Mouse (Mus musculus): ENCODE results near the gene Diablo. TPM values are rescaled to one million over a fixed set of nuclear protein-coding genes. Genes with fewer than 3 reads are reported as not detected.

Gene Diablo
- polyA plus RNA-seq, 2 experiments: 85.2 to 97.4 TPM

DNA sequence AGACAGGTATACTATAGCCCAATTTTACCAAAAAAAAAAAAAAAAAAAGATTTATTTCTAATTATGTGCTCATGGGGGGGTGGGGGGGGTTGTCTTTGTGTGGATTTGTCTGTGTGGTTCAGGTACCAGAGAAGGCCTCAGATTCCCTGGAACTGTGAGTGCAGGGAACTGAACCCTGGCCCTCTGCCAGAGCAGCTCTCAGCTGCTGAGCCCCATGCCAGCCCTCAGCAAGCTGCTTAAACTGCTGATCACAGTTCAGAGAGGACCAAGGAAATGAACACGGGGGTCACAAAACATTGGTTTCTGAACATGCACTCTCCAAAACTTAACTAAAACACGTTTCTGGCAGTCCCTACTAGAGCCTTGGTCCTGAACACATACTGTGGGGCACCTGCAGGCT lies 32.5 kb upstream of the Diablo start:
- Histone ChIP-seq H3K9me3 (ENCODE audit: control insufficient read depth, low read length) (no peaks in the 10 kb centered on the region), H3K36me3 (ENCODE audit: control insufficient read depth, insufficient read depth, low read length) (peaks cover 47% of the 10 kb centered on the region), H3K9ac (ENCODE audit: low read depth, low read length, severe bottlenecking) (no peak overlapping the region), H3K4me1 (ENCODE audit: control insufficient read depth, insufficient read depth, low read length) (no peaks in the 10 kb centered on the region), H3K27ac (replicated peaks; ENCODE audit: low read depth, low read length) (no peak overlapping the region), H3K4me3 (replicated peaks; ENCODE audit: low read length) (no peak overlapping the region), H3K27me3 (ENCODE audit: control insufficient read depth, insufficient read depth, low read length) (no peaks in the 10 kb centered on the region), H3K4me2 (replicated peaks; ENCODE audit: low read depth, low read length, severe bottlenecking) (no peak overlapping the region)
- DNase-seq (ENCODE audit: low spot score) (no peak), ATAC-seq (ENCODE audit: low FRiP score, low read depth) (no peak)
- TF ChIP-seq POLR2A (IDR thresholded peaks at IDR 0.05; ENCODE audit: borderline replicate concordance, extremely low read depth, insufficient read depth, insufficient read length): no peak
- 82% methylated on average over 2 of the region's 2 CpGs for WGBS

DNA sequence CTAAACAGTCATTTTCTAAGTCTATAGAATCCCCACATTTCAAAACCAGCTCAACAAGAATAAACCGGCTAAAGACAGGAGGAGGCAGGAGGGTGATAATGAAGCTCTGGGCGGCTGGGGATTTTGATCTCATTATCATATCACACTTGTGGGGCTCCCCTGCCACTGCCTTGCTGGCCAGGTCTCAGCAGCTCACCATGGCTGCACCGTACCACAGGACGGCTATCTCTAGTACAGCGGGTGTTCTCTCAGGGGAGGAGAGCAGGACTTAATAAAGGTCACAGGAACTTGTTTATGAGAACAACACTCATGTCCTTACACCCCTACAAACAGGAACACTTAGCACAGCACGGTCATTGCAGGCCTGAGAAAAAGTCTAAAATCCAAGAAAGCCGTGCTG lies 31.7 kb upstream of the Diablo start:
- H3K4me2 ChIP-seq (replicated peaks; ENCODE audit: low read depth, low read length, severe bottlenecking): no peak overlapping the region
- 91% methylated on average over 7 of the region's 7 CpGs for WGBS
- H3K4me1 ChIP-seq (ENCODE audit: control insufficient read depth, insufficient read depth, low read length): no peaks in the 10 kb centered on the region
- H3K4me3 ChIP-seq (replicated peaks; ENCODE audit: low read length): no peak overlapping the region
- no peaks in the 10 kb centered on the region for H3K9me3 ChIP-seq (ENCODE audit: control insufficient read depth, low read length)
- TF ChIP-seq POLR2A (IDR thresholded peaks at IDR 0.05; ENCODE audit: borderline replicate concordance, extremely low read depth, insufficient read depth, insufficient read length): no peak
- H3K9ac ChIP-seq (ENCODE audit: low read depth, low read length, severe bottlenecking): no peak overlapping the region
- no peak overlapping the region for H3K27ac ChIP-seq (replicated peaks; ENCODE audit: low read depth, low read length)
- H3K27me3 ChIP-seq (ENCODE audit: control insufficient read depth, insufficient read depth, low read length): no peaks in the 10 kb centered on the region
- H3K36me3 ChIP-seq (ENCODE audit: control insufficient read depth, insufficient read depth, low read length): peaks cover 42% of the 10 kb centered on the region
- DNase-seq (ENCODE audit: low spot score) (no peak), ATAC-seq (ENCODE audit: low FRiP score, low read depth) (no peak)

- H3K27me3 ChIP-seq (ENCODE audit: control insufficient read depth, insufficient read depth, low read length): no peaks in the 10 kb centered on the region
- H3K9ac ChIP-seq (ENCODE audit: low read depth, low read length, severe bottlenecking): no peak overlapping the region
- peaks cover 75% of the 10 kb centered on the region for H3K36me3 ChIP-seq (ENCODE audit: control insufficient read depth, insufficient read depth, low read length)
- no peak for TF ChIP-seq POLR2A (IDR thresholded peaks at IDR 0.05; ENCODE audit: borderline replicate concordance, extremely low read depth, insufficient read depth, insufficient read length)
- 96% methylated on average over 10 of the region's 10 CpGs for WGBS
- ATAC-seq (ENCODE audit: low FRiP score, low read depth) (no peak), DNase-seq (ENCODE audit: low spot score) (no peak)
- no peak overlapping the region for H3K4me2 ChIP-seq (replicated peaks; ENCODE audit: low read depth, low read length, severe bottlenecking)
- no peak overlapping the region for H3K27ac ChIP-seq (replicated peaks; ENCODE audit: low read depth, low read length)
- H3K4me3 ChIP-seq (replicated peaks; ENCODE audit: low read length): no peak overlapping the region
- no peaks in the 10 kb centered on the region for H3K4me1 ChIP-seq (ENCODE audit: control insufficient read depth, insufficient read depth, low read length)
- H3K9me3 ChIP-seq (ENCODE audit: control insufficient read depth, low read length): no peaks in the 10 kb centered on the region
Measured at GRCm38 (mm10) chr5:123533801-123534200, 9.8 kb upstream of the Diablo start.

GRCm38 (mm10) chr5:123530056-123530455 lies 6.1 kb upstream of the Diablo start:
- H3K4me2 ChIP-seq (replicated peaks; ENCODE audit: low read depth, low read length, severe bottlenecking): no peak overlapping the region
- ATAC-seq (ENCODE audit: low FRiP score, low read depth) (no peak), DNase-seq (ENCODE audit: low spot score) (no peak)
- peaks cover 71% of the 10 kb centered on the region for H3K36me3 ChIP-seq (ENCODE audit: control insufficient read depth, insufficient read depth, low read length)
- H3K9me3 ChIP-seq (ENCODE audit: control insufficient read depth, low read length): no peaks in the 10 kb centered on the region
- no peak overlapping the region for H3K9ac ChIP-seq (ENCODE audit: low read depth, low read length, severe bottlenecking)
- no peak overlapping the region for H3K27ac ChIP-seq (replicated peaks; ENCODE audit: low read depth, low read length)
- H3K27me3 ChIP-seq (ENCODE audit: control insufficient read depth, insufficient read depth, low read length): no peaks in the 10 kb centered on the region
- TF ChIP-seq POLR2A (IDR thresholded peaks at IDR 0.05; ENCODE audit: borderline replicate concordance, extremely low read depth, insufficient read depth, insufficient read length): no peak
- WGBS: 89% methylated on average over 8 of the region's 8 CpGs
- no peaks in the 10 kb centered on the region for H3K4me1 ChIP-seq (ENCODE audit: control insufficient read depth, insufficient read depth, low read length)
- H3K4me3 ChIP-seq (replicated peaks; ENCODE audit: low read length): no peak overlapping the region

- Histone ChIP-seq H3K9ac (ENCODE audit: low read depth, low read length, severe bottlenecking) (no peak overlapping the region), H3K9me3 (ENCODE audit: control insufficient read depth, low read length) (no peaks in the 10 kb centered on the region), H3K27ac (replicated peaks; ENCODE audit: low read depth, low read length) (no peak overlapping the region), H3K36me3 (ENCODE audit: control insufficient read depth, insufficient read depth, low read length) (peaks cover 57% of the 10 kb centered on the region), H3K4me1 (ENCODE audit: control insufficient read depth, insufficient read depth, low read length) (peaks cover 5% of the 10 kb centered on the region), H3K4me2 (replicated peaks; ENCODE audit: low read depth, low read length, severe bottlenecking) (no peak overlapping the region), H3K4me3 (replicated peaks; ENCODE audit: low read length) (no peak overlapping the region), H3K27me3 (ENCODE audit: control insufficient read depth, insufficient read depth, low read length) (no peaks in the 10 kb centered on the region)
- no peak for TF ChIP-seq POLR2A (IDR thresholded peaks at IDR 0.05; ENCODE audit: borderline replicate concordance, extremely low read depth, insufficient read depth, insufficient read length)
- 78% methylated on average over 7 of the region's 7 CpGs for WGBS
- ATAC-seq (ENCODE audit: low FRiP score, low read depth): no peak
- DNase-seq (ENCODE audit: low spot score): no peak
Measured at GRCm38 (mm10) chr5:123528641-123529040, 4.7 kb upstream of the Diablo start.

GRCm38 (mm10) chr5:123525916-123526495 lies 2.0 kb upstream of the Diablo start:
- H3K27ac ChIP-seq (replicated peaks; ENCODE audit: low read depth, low read length): no peak overlapping the region
- peaks cover 31% of the 10 kb centered on the region for H3K36me3 ChIP-seq (ENCODE audit: control insufficient read depth, insufficient read depth, low read length)
- no peaks in the 10 kb centered on the region for H3K9me3 ChIP-seq (ENCODE audit: control insufficient read depth, low read length)
- no peak overlapping the region for H3K9ac ChIP-seq (ENCODE audit: low read depth, low read length, severe bottlenecking)
- 89% methylated on average over 9 of the region's 9 CpGs for WGBS
- ATAC-seq (ENCODE audit: low FRiP score, low read depth) (no peak), DNase-seq (ENCODE audit: low spot score) (no peak)
- H3K4me2 ChIP-seq (replicated peaks; ENCODE audit: low read depth, low read length, severe bottlenecking): no peak overlapping the region
- no peaks in the 10 kb centered on the region for H3K27me3 ChIP-seq (ENCODE audit: control insufficient read depth, insufficient read depth, low read length)
- H3K4me3 ChIP-seq (replicated peaks; ENCODE audit: low read length): no peak overlapping the region
- H3K4me1 ChIP-seq (ENCODE audit: control insufficient read depth, insufficient read depth, low read length): peaks cover 20% of the 10 kb centered on the region
- TF ChIP-seq POLR2A (IDR thresholded peaks at IDR 0.05; ENCODE audit: borderline replicate concordance, extremely low read depth, insufficient read depth, insufficient read length): no peak
